Mouse (Mus musculus): ENCODE results near the gene Alb.

DNA sequence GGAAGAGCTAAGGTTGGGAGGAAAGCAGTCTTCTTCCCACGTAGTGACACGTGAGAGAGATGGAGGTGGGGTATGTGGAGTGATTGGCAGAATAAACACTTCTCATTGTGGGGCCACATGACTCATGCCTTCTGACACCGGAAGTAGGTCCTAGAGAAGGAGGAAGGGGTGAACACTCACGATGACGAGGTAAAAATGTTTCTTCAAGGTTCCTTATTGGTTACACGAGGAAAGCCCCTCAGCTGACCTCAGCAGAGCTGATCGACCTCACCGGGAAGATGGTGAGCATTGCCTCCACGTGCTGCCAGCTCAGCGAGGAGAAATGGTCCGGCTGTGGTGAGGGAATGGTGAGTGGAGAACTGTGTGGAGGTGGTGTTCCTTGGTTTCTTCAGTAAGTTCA is 44.0 kb downstream of the Alb start:
- TF ChIP-seq POLR2A (IDR thresholded peaks at IDR 0.05; ENCODE audit: borderline replicate concordance, extremely low read depth, low read depth, low read length) (no peak), CTCF (IDR thresholded peaks at IDR 0.05; ENCODE audit: insufficient read depth, low read length) (no peak)

All from lung, adult 2 months (tissue).